ENCODE assay signal across 11 mouse cellular contexts in genomic region chr2:144692219-144692732, GRCm38 (mm10).
DNase-seq lines count a peak whose midpoint lies in the region; ATAC-seq and TF ChIP-seq lines count a peak whose summit lies in the region.
"Had no signal": no experiment of that assay in that cellular context is flagged by ENCODE, and none has a peak within 500 bp of the region (broad histone marks: within the 10 kb centered on the region; RNA-seq: fewer than 3 reads in every experiment).

No protein-coding gene starts in this region.

- TF ChIP-seq POLR2A in liver, adult 2 months (IDR thresholded peaks at IDR 0.05; ENCODE audit: extremely low read depth, insufficient read depth, low read length) = no peak

- no peaks in the 10 kb centered on the region for H3K36me3 ChIP-seq in forebrain, embryonic 11.5 days (ENCODE audit: control insufficient read depth, insufficient read depth, low read length)
- H3K36me3 ChIP-seq in forebrain, embryonic 15.5 days = no peaks in the 10 kb centered on the region
- no peaks in the 10 kb centered on the region for H3K36me3 ChIP-seq in liver, adult 2 months (ENCODE audit: control insufficient read depth, insufficient read depth, low read length)
- H3K36me3 ChIP-seq in liver, embryonic 12.5 days = no peaks in the 10 kb centered on the region
- H3K36me3 ChIP-seq: embryonic facial prominence, embryonic 12.5 days; midbrain, embryonic 12.5 days had no signal

- no peak overlapping the region for H3K9ac ChIP-seq in forebrain, embryonic 11.5 days (ENCODE audit: low read length)
- no peak overlapping the region for H3K9ac ChIP-seq in forebrain, embryonic 15.5 days (replicated peaks)
- H3K9ac ChIP-seq in liver, adult 2 months (ENCODE audit: low read depth, low read length) = no peak overlapping the region
- no peak overlapping the region for H3K9ac ChIP-seq in liver, embryonic 12.5 days
- H3K9ac ChIP-seq: embryonic facial prominence, embryonic 12.5 days; midbrain, embryonic 12.5 days had no signal

- 0 out of 2 replicates have a peak, but pooled peaks have one; percentile 18 for TF ChIP-seq CTCF in liver, adult 2 months (IDR thresholded peaks at IDR 0.05; ENCODE audit: low read depth, low read length)

- no peak overlapping the region for H3K4me2 ChIP-seq in forebrain, embryonic 11.5 days (ENCODE audit: low read depth, low read length, severe bottlenecking)
- no peak overlapping the region for H3K4me2 ChIP-seq in forebrain, embryonic 15.5 days (replicated peaks)
- no peak overlapping the region for H3K4me2 ChIP-seq in liver, embryonic 12.5 days
- H3K4me2 ChIP-seq: embryonic facial prominence, embryonic 12.5 days; midbrain, embryonic 12.5 days had no signal

- no peaks in the 10 kb centered on the region for H3K4me1 ChIP-seq in forebrain, embryonic 11.5 days (replicated peaks; ENCODE audit: control insufficient read depth, insufficient read depth, low read length)
- H3K4me1 ChIP-seq in forebrain, embryonic 15.5 days = no peaks in the 10 kb centered on the region
- H3K4me1 ChIP-seq in liver, adult 2 months (ENCODE audit: control insufficient read depth, insufficient read depth, low read length) = no peaks in the 10 kb centered on the region
- H3K4me1 ChIP-seq in liver, embryonic 12.5 days = no peaks in the 10 kb centered on the region
- H3K4me1 ChIP-seq: embryonic facial prominence, embryonic 12.5 days; midbrain, embryonic 12.5 days had no signal

- H3K79me2 ChIP-seq in liver, adult 2 months (ENCODE audit: control insufficient read depth, insufficient read depth, low read length) = no peaks in the 10 kb centered on the region

- H3K9me3 ChIP-seq in forebrain, embryonic 11.5 days (ENCODE audit: control insufficient read depth, low read length) = no peaks in the 10 kb centered on the region
- no peaks in the 10 kb centered on the region for H3K9me3 ChIP-seq in forebrain, embryonic 15.5 days
- no peaks in the 10 kb centered on the region for H3K9me3 ChIP-seq in liver, embryonic 12.5 days (replicated peaks)
- H3K9me3 ChIP-seq: embryonic facial prominence, embryonic 12.5 days; midbrain, embryonic 12.5 days had no signal

- peak; percentile 56 for ATAC-seq in forebrain, embryonic 11.5 days (replicated peaks; ENCODE audit: low FRiP score)
- no peak for ATAC-seq in forebrain, embryonic 15.5 days (replicated peaks)
- no peak for ATAC-seq in liver, embryonic 12.5 days

- DNase-seq in forebrain, embryonic 11.5 days (ENCODE audit: low spot score) = peak; percentile 58
- no peak for DNase-seq in liver, adult 2 months (ENCODE audit: extremely low read depth, low read depth, low spot score)
- DNase-seq in R1 (ENCODE audit: low read depth, low spot score) = peak; percentile 58
- DNase-seq in lung, postnatal 25 days (ENCODE audit: low spot score) = peak; percentile 25
- DNase-seq in ovary, adult 18-20 months (ENCODE audit: low spot score) = no peak
- DNase-seq in adrenal gland, adult 2 months = no peak
- DNase-seq: spleen, adult 18-20 months had no signal

- no peaks in the 10 kb centered on the region for H3K27me3 ChIP-seq in forebrain, embryonic 11.5 days (ENCODE audit: control insufficient read depth, insufficient read depth, low read length)
- H3K27me3 ChIP-seq in forebrain, embryonic 15.5 days = no peaks in the 10 kb centered on the region
- H3K27me3 ChIP-seq in liver, adult 2 months (ENCODE audit: control insufficient read depth, insufficient read depth, low read length) = no peaks in the 10 kb centered on the region
- H3K27me3 ChIP-seq in liver, embryonic 12.5 days (replicated peaks) = no peaks in the 10 kb centered on the region
- H3K27me3 ChIP-seq: embryonic facial prominence, embryonic 12.5 days; midbrain, embryonic 12.5 days had no signal

- no peak overlapping the region for H3K4me3 ChIP-seq in forebrain, embryonic 11.5 days (ENCODE audit: low read depth, low read length)
- no peak overlapping the region for H3K4me3 ChIP-seq in forebrain, embryonic 15.5 days
- H3K4me3 ChIP-seq in liver, adult 2 months (ENCODE audit: insufficient read depth, low read depth, low read length) = no peak overlapping the region
- no peak overlapping the region for H3K4me3 ChIP-seq in liver, embryonic 12.5 days
- H3K4me3 ChIP-seq: embryonic facial prominence, embryonic 12.5 days; midbrain, embryonic 12.5 days had no signal

- no peak overlapping the region for H3K27ac ChIP-seq in forebrain, embryonic 11.5 days (ENCODE audit: low read depth, low read length)
- no peak overlapping the region for H3K27ac ChIP-seq in forebrain, embryonic 15.5 days (replicated peaks)
- no peak overlapping the region for H3K27ac ChIP-seq in liver, adult 2 months (replicated peaks; ENCODE audit: insufficient read depth, low read depth, low read length)
- no peak overlapping the region for H3K27ac ChIP-seq in liver, embryonic 12.5 days
- H3K27ac ChIP-seq: embryonic facial prominence, embryonic 12.5 days; midbrain, embryonic 12.5 days had no signal

- WGBS in forebrain, embryonic 11.5 days = 82% methylated on average over 8 of the region's 8 CpGs
- 81% methylated on average over 8 of the region's 8 CpGs for WGBS in forebrain, embryonic 15.5 days
- WGBS in liver, adult 2 months = 87% methylated on average over 8 of the region's 8 CpGs
- 68% methylated on average over 8 of the region's 8 CpGs for WGBS in liver, embryonic 12.5 days (ENCODE audit: insufficient replicate concordance)

Comparison
In these comparisons a context has a peak if more than half of its experiments do, and no peak if none do; other contexts are left out.
1. DNase-seq: peak in forebrain, embryonic 11.5 days (single experiment), R1 (single experiment) and lung, postnatal 25 days (single experiment); none in liver, adult 2 months (single experiment), ovary, adult 18-20 months (single experiment) and adrenal gland, adult 2 months (single experiment).